Mouse (Mus musculus) v-Abl transformed pro-B cells (cell line): ENCODE results near the gene Fsd1l.
"Not testable (repeated sequence)": the region's sequence is repeated elsewhere in the genome, so short reads cannot be mapped to it uniquely, and the experiment has no call there.

Experiments
- in situ Hi-C, 2 experiments: fragments of 400-800 bp; cut with MboI; formaldehyde crosslinking; loops; one replicate each; pipeline ENCODE4 v1.15.1; 2025; ENCODE audit not compliant: unreplicated experiment in 2 of 2

Gene Fsd1l

GRCm38 (mm10) chr4:53722506-53722905 is 91.2 kb downstream of the Fsd1l start:
- in situ Hi-C loops, result no loop called here

DNA sequence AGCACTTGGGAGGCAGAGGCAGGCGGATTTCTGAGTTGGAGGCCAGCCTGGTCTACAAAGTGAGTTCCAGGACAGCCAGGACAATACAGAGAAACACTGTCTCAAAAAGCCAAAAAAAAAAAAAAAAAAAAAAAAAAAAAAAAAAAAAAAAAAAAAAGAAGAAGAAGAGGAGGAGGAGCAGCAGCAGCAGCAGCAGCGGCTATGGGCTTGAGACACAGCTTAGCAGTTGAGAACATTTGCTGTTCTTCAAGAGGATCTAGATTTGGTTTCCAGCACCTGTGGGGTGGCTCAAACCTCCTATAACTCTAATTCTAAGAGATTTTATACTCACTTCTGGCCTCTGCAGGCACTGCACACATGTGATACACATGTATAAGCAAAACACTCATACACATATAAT is 94.8 kb downstream of the Fsd1l start:
- in situ Hi-C loops, result not testable (repeated sequence)

DNA sequence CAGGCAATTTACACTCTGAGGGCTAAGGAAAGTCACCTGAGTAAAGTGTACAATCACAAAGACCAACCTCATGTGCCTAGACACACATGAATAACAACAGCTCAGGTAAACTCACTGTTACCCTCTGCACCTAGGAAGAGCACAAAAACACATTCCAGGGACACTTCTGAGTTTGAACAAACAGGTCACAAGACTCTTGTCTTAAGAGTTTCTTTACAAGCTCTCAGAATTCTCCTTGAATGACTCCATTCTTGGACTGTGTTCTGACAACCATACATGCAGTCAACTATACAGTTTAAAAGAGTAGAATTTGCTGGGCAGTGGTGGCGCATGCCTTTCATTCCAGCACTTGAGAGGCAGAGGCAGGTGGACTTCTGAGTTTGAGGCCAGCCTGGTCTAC is 96.8 kb downstream of the Fsd1l start:
- in situ Hi-C loops, result no loop called here

GRCm38 (mm10) chr4:53738956-53739616 is 107.8 kb downstream of the Fsd1l start:
- in situ Hi-C loops, result loop anchor here in 1 of 2 experiments (10.0 kb wide), 1 partner anchor 1506 kb away; no protein-coding TSS in a partner anchor

- in situ Hi-C loops, result loop anchor here in 1 of 2 experiments (10.0 kb wide), 1 partner anchor 1485 kb away; no protein-coding TSS in a partner anchor
Measured at GRCm38 (mm10) chr4:53749831-53750230, 118.6 kb downstream of the Fsd1l start.

DNA sequence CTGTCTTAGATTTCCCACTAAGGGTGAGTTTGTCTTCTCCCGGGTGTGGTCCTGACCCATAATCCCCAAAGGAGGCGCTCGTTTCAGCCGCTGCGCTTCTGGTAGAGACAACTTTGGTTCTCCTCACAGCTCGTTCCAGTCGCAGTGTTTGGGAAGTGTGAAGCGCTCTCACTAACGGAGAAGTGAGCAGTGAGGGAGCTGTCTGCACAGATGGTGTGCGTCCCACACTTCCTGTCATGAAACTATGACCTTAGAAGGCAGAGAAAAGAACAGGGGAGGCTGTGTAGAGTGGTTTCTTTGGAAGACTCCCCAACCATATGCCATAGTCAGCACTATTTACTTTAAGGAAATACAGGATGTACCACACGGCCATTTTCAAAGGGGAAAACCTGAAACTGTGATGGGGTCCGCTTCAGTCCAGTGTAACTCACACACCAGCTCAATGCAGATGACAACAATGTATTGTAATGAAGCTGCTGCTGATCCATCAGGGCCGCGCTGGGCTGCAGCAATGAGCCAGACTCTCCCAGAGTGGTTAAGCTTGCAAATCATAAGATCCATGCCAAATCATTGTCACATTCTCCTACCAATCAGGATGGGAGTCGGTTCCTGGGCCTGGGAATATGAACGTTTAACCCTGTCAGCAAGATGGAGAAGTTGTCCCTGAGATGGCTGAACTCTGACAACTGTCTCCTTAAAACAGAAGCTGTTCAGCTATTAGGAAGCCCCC is 119.3 kb downstream of the Fsd1l start:
- in situ Hi-C loops, result no loop called here
